Mouse (Mus musculus) MEL (cell line): ENCODE measurements around the gene Nudt3. TPM values are rescaled to one million over a fixed set of nuclear protein-coding genes. Genes with fewer than 3 reads are reported as not detected.

Experiments used
- DNase-seq: peaks from one replicate; pipeline ENCODE4 v3.0.0; 2011; ENCODE audit warnings: low read depth, low spot score
- H3K27ac ChIP-seq: 2 replicates; pipeline ENCODE4 v1.5.1; 2012; ENCODE audit warnings: low read depth, mild to moderate bottlenecking, control low read depth, low read length, moderate library complexity; ENCODE audit not compliant: control insufficient read depth
- H3K27me3 ChIP-seq, 2 experiments: fragments of 150-350 bp in 1 of 2; sonication (generic) in 1 of 2; 2 replicates each; pipeline ENCODE4 v1.6.1; 2012; ENCODE audit warnings: low read length in 2 of 2, mild to moderate bottlenecking in 2 of 2, improper control_type of control experiment in 1 of 2, moderate library complexity in 1 of 2; ENCODE audit not compliant: insufficient read depth in 2 of 2, control insufficient read depth in 1 of 2
- H3K36me3 ChIP-seq, 2 experiments: 2 replicates each; pipeline ENCODE4 v1.6.1; 2012 to 2014; ENCODE audit warnings: low read length in 2 of 2, improper control_type of control experiment in 1 of 2, inconsistent platforms in 1 of 2, mild to moderate bottlenecking in 1 of 2; ENCODE audit not compliant: insufficient read depth in 2 of 2, control insufficient read depth in 1 of 2
- H3K4me1 ChIP-seq, 2 experiments: fragments of 150-350 bp in 1 of 2; sonication (generic) in 1 of 2; 2 replicates each; pipeline ENCODE4 v1.6.1; 2012; ENCODE audit warnings: low read length in 2 of 2, improper control_type of control experiment in 1 of 2, mild to moderate bottlenecking in 1 of 2; ENCODE audit not compliant: insufficient read depth in 2 of 2, control insufficient read depth in 1 of 2
- H3K4me3 ChIP-seq, 2 experiments: fragments of 150-350 bp in 1 of 2; sonication (generic) in 1 of 2; 2 replicates each; pipeline ENCODE4 v1.5.1; 2012; ENCODE audit warnings: low read depth in 2 of 2, low read length in 2 of 2, mild to moderate bottlenecking in 2 of 2, moderate library complexity in 2 of 2, control low read depth in 1 of 2, improper control_type of control experiment in 1 of 2; ENCODE audit not compliant: control insufficient read depth in 1 of 2, insufficient read depth in 1 of 2
- H3K79me2 ChIP-seq: 2 replicates; pipeline ENCODE4 v1.6.1; 2012; ENCODE audit warnings: mild to moderate bottlenecking, low read length, moderate library complexity; ENCODE audit not compliant: control insufficient read depth, poor library complexity, insufficient read depth
- H3K9ac ChIP-seq: 2 replicates; pipeline ENCODE4 v1.6.1; 2012; ENCODE audit warnings: low read depth, mild to moderate bottlenecking, control low read depth, low read length, moderate library complexity; ENCODE audit not compliant: control insufficient read depth, poor library complexity, severe bottlenecking
- H3K9me3 ChIP-seq: fragments of 150-350 bp; sonication (generic); replicated peaks from 2 replicates; pipeline ENCODE4 v1.6.1; 2012; ENCODE audit warnings: mild to moderate bottlenecking, low read length, improper control_type of control experiment, moderate library complexity; ENCODE audit not compliant: insufficient read depth
- CHD2 ChIP-seq: IDR thresholded peaks from 2 replicates; pipeline ENCODE4 v1.6.1; 2011; ENCODE audit warnings: low read length, improper control_type of control experiment
- CTCF ChIP-seq, 3 experiments: IDR thresholded peaks in 2 of 3; conservative IDR thresholded peaks in 1 of 3; 2 replicates each; pipeline ENCODE4 v1.5.1; 2011 to 2012; ENCODE audit warnings: low read length in 3 of 3, low read depth in 2 of 3, mild to moderate bottlenecking in 2 of 3, improper control_type of control experiment in 1 of 3, inconsistent platforms in 1 of 3, mixed read lengths in 1 of 3, moderate library complexity in 1 of 3; ENCODE audit not compliant: control insufficient read depth in 1 of 3, insufficient read depth in 1 of 3, poor library complexity in 1 of 3, severe bottlenecking in 1 of 3
- E2F4 ChIP-seq: IDR thresholded peaks from 2 replicates; pipeline ENCODE4 v1.6.1; 2011; ENCODE audit warnings: low read depth, low read length, improper control_type of control experiment, borderline replicate concordance
- ELF1 ChIP-seq: IDR thresholded peaks from 2 replicates; pipeline ENCODE4 v1.6.1; 2014; ENCODE audit warnings: low read depth, mild to moderate bottlenecking, inconsistent platforms, low read length, improper control_type of control experiment, moderate library complexity
- ETS1 ChIP-seq: IDR thresholded peaks from 2 replicates; pipeline ENCODE4 v1.6.1; 2012; ENCODE audit warnings: low read depth, mild to moderate bottlenecking, inconsistent platforms, low read length, improper control_type of control experiment, moderate library complexity
- HCFC1 ChIP-seq: IDR thresholded peaks from 2 replicates; pipeline ENCODE4 v1.6.1; 2012; ENCODE audit warnings: low read depth, mild to moderate bottlenecking, inconsistent platforms, low read length, improper control_type of control experiment, moderate library complexity
- JUND ChIP-seq: IDR thresholded peaks from 2 replicates; pipeline ENCODE4 v1.6.1; 2011; ENCODE audit warnings: low read depth, mild to moderate bottlenecking, improper control_type of control experiment, low read length
- KAT2A ChIP-seq: conservative IDR thresholded peaks from 2 replicates; pipeline ENCODE4 v1.6.1; 2012; ENCODE audit warnings: low read depth, low read length, improper control_type of control experiment, inconsistent platforms
- MAFK ChIP-seq: IDR thresholded peaks from 2 replicates; pipeline ENCODE4 v1.6.1; 2011; ENCODE audit warnings: low read depth, mild to moderate bottlenecking, low read length, improper control_type of control experiment, borderline replicate concordance
- MAX ChIP-seq: IDR thresholded peaks from 2 replicates; pipeline ENCODE4 v1.6.1; 2011; ENCODE audit warnings: low read length, improper control_type of control experiment
- MAZ ChIP-seq: IDR thresholded peaks from 2 replicates; pipeline ENCODE4 v1.6.1; 2012; ENCODE audit warnings: low read depth, mild to moderate bottlenecking, inconsistent platforms, low read length, improper control_type of control experiment
- MEF2A ChIP-seq: IDR thresholded peaks from 2 replicates; pipeline ENCODE4 v1.6.1; 2014; ENCODE audit warnings: low read depth, mild to moderate bottlenecking, inconsistent platforms, low read length, improper control_type of control experiment; ENCODE audit not compliant: poor library complexity, insufficient replicate concordance, severe bottlenecking; ENCODE audit errors: extremely low read depth
- MXI1 ChIP-seq: IDR thresholded peaks from 2 replicates; pipeline ENCODE4 v1.6.1; 2011; ENCODE audit warnings: mild to moderate bottlenecking, low read depth, low read length, improper control_type of control experiment
- MYB ChIP-seq: IDR thresholded peaks from 2 replicates; pipeline ENCODE4 v1.6.1; 2011; ENCODE audit warnings: mild to moderate bottlenecking, low read depth, low read length, improper control_type of control experiment
- MYC ChIP-seq: IDR thresholded peaks from 2 replicates; pipeline ENCODE4 v1.6.1; 2011; ENCODE audit warnings: low read depth, mild to moderate bottlenecking, low read length, improper control_type of control experiment, moderate library complexity
- NELFE ChIP-seq: IDR thresholded peaks from 2 replicates; pipeline ENCODE4 v1.6.1; 2011; ENCODE audit warnings: low read depth, low read length, improper control_type of control experiment
- NRF1 ChIP-seq: IDR thresholded peaks from 2 replicates; pipeline ENCODE4 v1.6.1; 2014; ENCODE audit warnings: low read depth, mild to moderate bottlenecking, inconsistent platforms, low read length, improper control_type of control experiment, moderate library complexity; ENCODE audit not compliant: poor library complexity, insufficient read depth, severe bottlenecking
- POLR2A ChIP-seq, 2 experiments: IDR thresholded peaks; 2 replicates each; pipeline ENCODE4 v1.6.1; 2011 to 2012; ENCODE audit warnings: low read length in 2 of 2, mild to moderate bottlenecking in 2 of 2, control low read depth in 1 of 2, improper control_type of control experiment in 1 of 2, low read depth in 1 of 2, moderate library complexity in 1 of 2; ENCODE audit not compliant: control insufficient read depth in 1 of 2, insufficient read depth in 1 of 2, poor library complexity in 1 of 2
- RAD21 ChIP-seq: IDR thresholded peaks from 2 replicates; pipeline ENCODE4 v1.6.1; 2011; ENCODE audit warnings: mild to moderate bottlenecking, low read depth, low read length, improper control_type of control experiment
- SIN3A ChIP-seq: IDR thresholded peaks from 2 replicates; pipeline ENCODE4 v1.6.1; 2012; ENCODE audit warnings: low read length, improper control_type of control experiment, inconsistent platforms
- SMC3 ChIP-seq: IDR thresholded peaks from 2 replicates; pipeline ENCODE4 v1.6.1; 2011; ENCODE audit warnings: low read depth, low read length, improper control_type of control experiment
- TAL1 ChIP-seq: IDR thresholded peaks from 2 replicates; pipeline ENCODE4 v1.6.1; 2012; ENCODE audit warnings: mild to moderate bottlenecking, inconsistent platforms, low read length, moderate library complexity, mixed read lengths
- TBP ChIP-seq: IDR thresholded peaks from 2 replicates; pipeline ENCODE4 v1.8.0; 2011; ENCODE audit warnings: low read depth, low read length, improper control_type of control experiment
- TCF12 ChIP-seq: IDR thresholded peaks from 2 replicates; pipeline ENCODE4 v1.6.1; 2014; ENCODE audit warnings: low read depth, mild to moderate bottlenecking, inconsistent platforms, low read length, improper control_type of control experiment, moderate library complexity
- UBTF ChIP-seq: IDR thresholded peaks from 2 replicates; pipeline ENCODE4 v1.6.1; 2012; ENCODE audit warnings: low read depth, mild to moderate bottlenecking, inconsistent platforms, low read length, improper control_type of control experiment, moderate library complexity, borderline replicate concordance; ENCODE audit not compliant: insufficient read depth
- USF1 ChIP-seq: IDR thresholded peaks from 2 replicates; pipeline ENCODE4 v1.6.1; 2014; ENCODE audit warnings: low read depth, mild to moderate bottlenecking, inconsistent platforms, low read length, improper control_type of control experiment, moderate library complexity
- ZC3H11A ChIP-seq: IDR thresholded peaks from 2 replicates; pipeline ENCODE4 v1.6.1; 2012; ENCODE audit warnings: low read depth, mild to moderate bottlenecking, inconsistent platforms, low read length, improper control_type of control experiment
- ZKSCAN1 ChIP-seq: IDR thresholded peaks from 2 replicates; pipeline ENCODE4 v1.6.1; 2012; ENCODE audit warnings: low read depth, mild to moderate bottlenecking, inconsistent platforms, low read length, improper control_type of control experiment, moderate library complexity
- ZMIZ1 ChIP-seq: IDR thresholded peaks from 2 replicates; pipeline ENCODE4 v1.6.1; 2012; ENCODE audit warnings: low read depth, mild to moderate bottlenecking, inconsistent platforms, low read length, improper control_type of control experiment, moderate library complexity
- polyA plus RNA-seq, 2 experiments: library from polyadenylated mRNA; stranded (reverse) in 1 of 2; unstranded in 1 of 2; fragments of >175 nt in 1 of 2; fragments of >200 nt in 1 of 2; gene quantifications; 2 replicates each; pipeline versions ENCODE4 v1.2.1 to v1.2.4; 2012; ENCODE audit warnings: low replicate concordance in 2 of 2, low read depth in 1 of 2; ENCODE audit not compliant: insufficient read length in 2 of 2, insufficient read depth in 1 of 2, missing spikeins in 1 of 2
- total RNA-seq: library from RNA; depleted of rRNA; stranded (reverse); fragments of 300-350 nt; gene quantifications from 2 replicates; pipeline ENCODE4 v1.2.3, GENCODE M21; 2012

The Nudt3 gene
- total and polyA plus RNA-seq, 3 experiments = 96.5 to 258 (median 97.0) TPM

GRCm38 (mm10) chr17:27565163-27565941, 57.9 kb downstream of the Nudt3 start, which contains the start of gene AI413582:
Gene AI413582, minus strand, starts transcription at chr17:27565756.
- peak within 1 kb of the TSS; percentile 75 to 90 for H3K4me3 ChIP-seq
- H3K9me3 ChIP-seq = no peaks in the 10 kb centered on the region
- no peaks in the 10 kb centered on the region for H3K27me3 ChIP-seq
- TF ChIP-seq MAFK (no peak), TAL1 (no peak), NELFE (peak; percentile 70), POLR2A (IDR thresholded peaks at IDR 0.05; ENCODE audit: control insufficient read depth in 1 of 2, insufficient read depth in 1 of 2, low read depth in 1 of 2, low read length in 2 of 2, poor library complexity in 1 of 2) (peak; percentile 79 to 83; a peak in 3 of 4 replicates), CHD2 (no peak), JUND (no peak), UBTF (no peak), CTCF (IDR thresholded peaks at IDR 0.05 in 2 of 3, conservative IDR thresholded peaks at IDR 0.05 in 1 of 3; ENCODE audit: control insufficient read depth in 1 of 3, insufficient read depth in 1 of 3, low read depth in 2 of 3, low read length in 3 of 3, poor library complexity in 1 of 3, severe bottlenecking in 1 of 3) (peak; percentile 42 to 93 (median 83); a peak in 5 of 6 replicates), ZKSCAN1 (no peak), ZMIZ1 (no peak), MXI1 (peak; percentile 75), NRF1 (peak; percentile 34; the same call in 1 of the 2 replicates), HCFC1 (peak; percentile 60), SIN3A (peak; percentile 71), MYC (no peak), ETS1 (0 out of 2 replicates have a peak, but pooled peaks have one; percentile 24), MYB (no peak), USF1 (peak; percentile 89), MAX (peak; percentile 79), SMC3 (peak; percentile 65), ZC3H11A (peak; percentile 54), MAZ (peak; percentile 91), MEF2A (no peak), E2F4 (peak; percentile 65; the same call in 1 of the 2 replicates), RAD21 (peak; percentile 73), TBP (no peak), KAT2A (no peak), ELF1 (peak; percentile 80), TCF12 (0 out of 2 replicates have a peak, but pooled peaks have one; percentile 22)
- peaks cover 7% of the 10 kb centered on the region for H3K79me2 ChIP-seq
- H3K9ac ChIP-seq = peak within 1 kb of the TSS; percentile 72
- peak; percentile 95 for DNase-seq
- peaks cover 5 to 14% of the 10 kb centered on the region in 2 experiments for H3K36me3 ChIP-seq
- peak within 1 kb of the TSS; percentile 29 for H3K27ac ChIP-seq
- peaks cover 2 to 14% of the 10 kb centered on the region in 2 experiments for H3K4me1 ChIP-seq
